Mouse (Mus musculus) T-cell, adult 66 days (primary cell): Measurements from ENCODE around the gene C77080. TPM values are rescaled to one million over a fixed set of nuclear protein-coding genes. Genes with fewer than 3 reads are reported as not detected.

ENCODE experiments used
- total RNA-seq, 2 experiments: library from RNA; stranded (reverse); gene quantifications; 3 replicates in 1 of 2; 4 replicates in 1 of 2; pipeline ENCODE4 v1.2.4; 2023

The C77080 gene
- total RNA-seq = under 1 TPM; 0.15 TPM

GRCm38 (mm10) chr4:129261196-129261595 lies at the start of gene C77080:
Gene C77080 (minus strand): TSS chr4:129261404.

GRCm38 (mm10) chr4:129287472-129287981 lies 26.3 kb upstream of the C77080 start, which contains the start of gene Sync:
Gene Sync (plus strand): TSS chr4:129287617.

GRCm38 (mm10) chr4:129189542-129190519 lies 71.4 kb downstream of the C77080 start, which contains the start of the genes S100pbp and Yars:
Gene S100pbp (minus strand): TSS chr4:129189727.
Gene Yars (plus strand): TSS chr4:129189760.

Other genes starting within 250 kb of the C77080 start
- gene Rnf19b, start 203.1 kb downstream of the C77080 start, total RNA-seq = 10 to 100 TPM; 55.1 to 59.6 TPM
- gene Tmem54, start 155.9 kb downstream of the C77080 start, total RNA-seq = not detected
- gene Hpca, start 139.4 kb downstream of the C77080 start, total RNA-seq = not detected
- gene Fndc5, start 124.4 kb downstream of the C77080 start, total RNA-seq = under 1 TPM in 1 of 2 experiments, not detected in 1; 0.21 TPM
- gene S100pbp, start 71.7 kb downstream of the C77080 start, total RNA-seq = 10 to 100 TPM; 43.5 to 50.3 TPM
- gene Yars, start 71.6 kb downstream of the C77080 start, total RNA-seq = 10 to 100 TPM; 59.0 to 71.4 TPM
- not detected for gene Sync, start 26.2 kb upstream of the C77080 start, total RNA-seq
- gene Rbbp4, start 74.0 kb upstream of the C77080 start, total RNA-seq = 100 to 1,000 TPM; 136 to 156 TPM
- gene Zbtb8os, start 74.3 kb upstream of the C77080 start, total RNA-seq = 10 to 100 TPM; 32.1 to 52.3 TPM
- 1 to 10 TPM; 4.1 to 4.9 TPM for gene Zbtb8a, start 116.7 kb upstream of the C77080 start, total RNA-seq
- under 1 TPM in 1 of 2 experiments, not detected in 1; 0.26 TPM for gene Zbtb8b, start 179.4 kb upstream of the C77080 start, total RNA-seq
- gene Bsdc1, start 200.2 kb upstream of the C77080 start, total RNA-seq = 100 to 1,000 TPM; 118 to 131 TPM
- not detected for gene Tssk3, start 229.6 kb upstream of the C77080 start, total RNA-seq
- 1 to 10 TPM; 1.1 to 1.5 TPM for gene Fam229a, start 229.8 kb upstream of the C77080 start, total RNA-seq